Mouse (Mus musculus) spleen, adult 2 months (tissue): ENCODE data around the gene Gsdmc4.
"Not testable (repeated sequence)": the region's sequence is repeated elsewhere in the genome, so short reads cannot be mapped to it uniquely, and the experiment has no call there.

Experiments
- CTCF ChIP-seq: fragments of 200-500 bp; IDR thresholded peaks from 2 replicates; pipeline ENCODE4 v1.5.1; 2011; ENCODE audit warnings: mild to moderate bottlenecking, inconsistent platforms; ENCODE audit not compliant: insufficient read depth, insufficient read length, insufficient replicate concordance; ENCODE audit errors: extremely low read depth
- POLR2A ChIP-seq: fragments of 200-500 bp; IDR thresholded peaks from 2 replicates; pipeline ENCODE4 v1.6.1; 2011; ENCODE audit warnings: low read depth, low read length, inconsistent platforms

DNA sequence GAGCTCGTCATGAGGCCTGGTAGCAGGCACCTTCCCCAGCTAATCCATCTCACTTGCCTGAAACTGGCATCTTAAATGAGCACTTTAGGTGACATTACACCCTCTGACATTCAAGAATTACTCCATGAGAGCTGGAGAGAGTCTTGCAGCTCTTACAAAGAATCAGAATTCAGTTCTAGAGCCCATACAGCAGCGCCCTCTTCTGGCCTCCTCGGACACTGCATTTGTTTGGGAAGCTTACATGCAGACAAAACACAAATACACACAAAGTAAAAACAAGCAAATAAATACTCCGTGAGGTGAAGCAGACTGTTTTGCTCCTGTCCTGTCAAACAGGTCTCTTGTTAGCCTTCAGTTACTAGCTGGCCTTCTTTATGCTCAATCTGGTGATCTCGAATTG is 50.1 kb downstream of the Gsdmc4 start:
- TF ChIP-seq CTCF, POLR2A: not testable (repeated sequence)
